Mouse (Mus musculus) heart, postnatal 0 days (tissue): ENCODE results near the gene Ankrd36.

Source experiments
- CTCF ChIP-seq: IDR thresholded peaks from 2 replicates; pipeline ENCODE4 v1.5.1; 2016; ENCODE audit warnings: antibody characterized with exemption, control low read depth, low read depth
- EP300 ChIP-seq: IDR thresholded peaks from 2 replicates; pipeline ENCODE4 v1.6.1; 2016; ENCODE audit warnings: antibody characterized with exemption, low read depth

DNA sequence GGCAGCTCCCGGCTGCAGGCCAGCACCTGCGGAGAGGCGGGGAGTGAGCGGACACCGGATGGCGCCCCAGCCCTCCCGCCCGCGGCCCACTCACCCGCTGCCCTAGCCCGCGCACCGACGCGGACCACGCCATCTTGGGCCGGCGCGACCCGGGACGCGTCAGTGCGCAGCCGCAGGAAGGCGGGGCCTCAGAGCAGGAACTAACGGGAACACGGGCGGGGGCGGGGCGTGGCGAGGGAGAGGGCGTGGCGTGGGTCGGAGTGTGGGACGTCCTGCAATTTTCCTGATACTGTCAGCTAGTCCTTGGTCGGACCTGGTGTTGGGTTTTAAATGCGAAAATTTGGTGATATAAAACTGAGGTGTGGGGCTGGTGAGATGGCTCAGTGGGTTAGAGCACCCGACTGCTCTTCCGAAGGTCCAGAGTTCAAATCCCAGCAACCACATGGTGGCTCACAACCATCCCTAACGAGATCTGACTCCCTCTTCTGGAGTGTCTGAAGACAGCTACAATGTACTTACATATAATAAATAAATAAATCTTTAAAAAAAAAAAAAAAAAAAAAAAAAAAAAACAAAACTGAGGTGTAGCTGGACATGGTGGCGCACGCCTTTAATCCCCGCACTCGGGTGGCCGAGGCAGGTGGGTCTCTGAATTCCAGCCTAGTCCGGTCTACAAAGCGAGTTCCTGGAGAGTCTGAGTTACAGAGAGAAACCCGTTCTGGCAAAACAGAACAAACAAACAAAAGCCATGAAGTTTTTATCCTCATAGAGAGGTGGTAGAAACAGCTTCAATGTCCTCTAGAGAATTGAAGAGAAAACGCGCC, 138.3 kb downstream of the Ankrd36 start:
- TF ChIP-seq CTCF (no peak), EP300 (no peak)
